Mouse (Mus musculus): ENCODE data around the gene Ank3.

The Ank3 gene

GRCm38 (mm10) chr10:69611839-69612340 is 213.3 kb downstream of the Ank3 start:
- DNase-seq (ENCODE audit: low read depth, low spot score) = peak; percentile 80

- DNase-seq (ENCODE audit: low read depth, low spot score) = no peak
Measured at GRCm38 (mm10) chr10:69616953-69617352, 218.4 kb downstream of the Ank3 start.

- no peak for DNase-seq (ENCODE audit: low read depth, low spot score)
Measured at GRCm38 (mm10) chr10:69617537-69618112, 219.1 kb downstream of the Ank3 start.

GRCm38 (mm10) chr10:69620692-69621382 is 222.3 kb downstream of the Ank3 start:
- DNase-seq (ENCODE audit: low read depth, low spot score) = peak; percentile 56

- no peak for DNase-seq (ENCODE audit: low read depth, low spot score)
Measured at GRCm38 (mm10) chr10:69627767-69628166, 229.2 kb downstream of the Ank3 start.

- DNase-seq (ENCODE audit: low read depth, low spot score) = no peak
Measured at GRCm38 (mm10) chr10:69628743-69629142, 230.2 kb downstream of the Ank3 start.

GRCm38 (mm10) chr10:69630802-69631388 is 232.3 kb downstream of the Ank3 start:
- DNase-seq (ENCODE audit: low read depth, low spot score) = no peak

GRCm38 (mm10) chr10:69632885-69633284 is 234.3 kb downstream of the Ank3 start:
- DNase-seq (ENCODE audit: low read depth, low spot score) = no peak

GRCm38 (mm10) chr10:69634891-69635290 is 236.3 kb downstream of the Ank3 start:
- DNase-seq (ENCODE audit: low read depth, low spot score) = no peak

- no peak for DNase-seq (ENCODE audit: low read depth, low spot score)
Measured at GRCm38 (mm10) chr10:69635910-69636656, 237.5 kb downstream of the Ank3 start.

GRCm38 (mm10) chr10:69639138-69639537 is 240.6 kb downstream of the Ank3 start:
- no peak for DNase-seq (ENCODE audit: low read depth, low spot score)

- no peak for DNase-seq (ENCODE audit: low read depth, low spot score)
Measured at GRCm38 (mm10) chr10:69640617-69641016, 242.0 kb downstream of the Ank3 start.

GRCm38 (mm10) chr10:69643481-69643880 is 244.9 kb downstream of the Ank3 start:
- no peak for DNase-seq (ENCODE audit: low read depth, low spot score)

GRCm38 (mm10) chr10:69643986-69644385 is 245.4 kb downstream of the Ank3 start:
- no peak for DNase-seq (ENCODE audit: low read depth, low spot score)

- no peak for DNase-seq (ENCODE audit: low read depth, low spot score)
Measured at GRCm38 (mm10) chr10:69645311-69645802, 246.8 kb downstream of the Ank3 start.

- no peak for DNase-seq (ENCODE audit: low read depth, low spot score)
Measured at GRCm38 (mm10) chr10:69645929-69646328, 247.4 kb downstream of the Ank3 start.

- no peak for DNase-seq (ENCODE audit: low read depth, low spot score)
Measured at GRCm38 (mm10) chr10:69650074-69650473, 251.5 kb downstream of the Ank3 start.

GRCm38 (mm10) chr10:69652660-69653059 is 254.1 kb downstream of the Ank3 start:
- DNase-seq (ENCODE audit: low read depth, low spot score) = no peak

- DNase-seq (ENCODE audit: low read depth, low spot score) = no peak
Measured at GRCm38 (mm10) chr10:69653121-69653677, 254.6 kb downstream of the Ank3 start.

GRCm38 (mm10) chr10:69654176-69654575 is 255.6 kb downstream of the Ank3 start:
- no peak for DNase-seq (ENCODE audit: low read depth, low spot score)

GRCm38 (mm10) chr10:69654866-69655633 is 256.5 kb downstream of the Ank3 start:
- DNase-seq (ENCODE audit: low read depth, low spot score) = no peak

All from telencephalon, adult 2 months (tissue).